Mouse (Mus musculus): ENCODE measurements at regions not wholly inside any gene's neighbourhood (a gene's known extent, or its start where the extent isn't known, plus 50 kb on each side); places are given as distances from the start of the nearest gene placed in this dataset.
A peak's percentile ranks its signal among the peaks of the same experiment; 100 is the strongest.
"Not testable (repeated sequence)": the region's sequence is repeated elsewhere in the genome, so short reads cannot be mapped to it uniquely, and the experiment has no call there.

- no peak for TF ChIP-seq CTCF (IDR thresholded peaks at IDR 0.05; ENCODE audit: low read depth)
- TF ChIP-seq EP300 (IDR thresholded peaks at IDR 0.05; ENCODE audit: low read depth), result no peak
- H3K27ac ChIP-seq (ENCODE audit: low read depth), result no peak overlapping the region
These were observed 96.6 kb upstream of the Selenop start for GRCm38 (mm10) chr15:3171774-3172173.

DNA sequence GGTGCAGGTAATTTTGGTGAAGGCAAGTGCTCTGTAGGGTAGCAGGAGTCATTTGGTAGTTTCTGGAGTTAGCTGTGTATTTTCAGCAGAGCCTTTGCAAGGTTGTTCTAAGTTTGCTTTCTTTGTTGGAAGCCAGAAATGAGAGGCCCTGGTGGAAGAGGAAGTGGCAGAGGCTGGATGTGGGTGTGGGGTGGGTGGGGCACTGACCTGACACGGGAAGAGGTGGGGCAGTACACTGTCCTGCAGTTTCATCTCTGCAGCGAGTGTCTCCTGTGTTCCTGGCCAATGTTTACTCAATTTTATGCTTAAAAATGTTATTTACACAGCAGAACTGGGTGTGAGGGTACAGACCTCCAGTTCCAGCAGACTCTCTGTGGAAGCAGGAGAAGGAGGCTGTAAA is 94.3 kb upstream of the Selenop start:
- no peak overlapping the region for H3K9ac ChIP-seq (replicated peaks; ENCODE audit: low read depth, low read length)
- TF ChIP-seq CTCF (IDR thresholded peaks at IDR 0.05; ENCODE audit: low read depth) (no peak), EP300 (IDR thresholded peaks at IDR 0.05; ENCODE audit: low read depth) (no peak)
- ATAC-seq (ENCODE audit: insufficient read depth, low read depth) (no peak), DNase-seq (ENCODE audit: low spot score) (no peak)
- no peaks in the 10 kb centered on the region for H3K4me1 ChIP-seq (ENCODE audit: control insufficient read depth, insufficient read depth)
- no peaks in the 10 kb centered on the region for H3K9me3 ChIP-seq (replicated peaks; ENCODE audit: control insufficient read depth, low read length)
- H3K27me3 ChIP-seq (ENCODE audit: control insufficient read depth, insufficient read depth, low read length), result no peaks in the 10 kb centered on the region
- H3K4me2 ChIP-seq (ENCODE audit: low read depth, low read length), result no peak overlapping the region
- H3K36me3 ChIP-seq (replicated peaks; ENCODE audit: control insufficient read depth, insufficient read depth, low read length), result no peaks in the 10 kb centered on the region
- no peak overlapping the region for H3K4me3 ChIP-seq (ENCODE audit: low read depth, low read length)
- WGBS, result 53% methylated on average over 2 of the region's 2 CpGs
- no peak overlapping the region for H3K27ac ChIP-seq (ENCODE audit: low read depth)

More at GRCm38 (mm10) chr15:3171774-3172173, 96.6 kb upstream of the Selenop start:
- no peak overlapping the region for H3K4me3 ChIP-seq (ENCODE audit: low read depth, low read length)
- H3K9ac ChIP-seq (replicated peaks; ENCODE audit: low read depth, low read length), result no peak overlapping the region
- no peak overlapping the region for H3K4me2 ChIP-seq (ENCODE audit: low read depth, low read length)
- H3K9me3 ChIP-seq (replicated peaks; ENCODE audit: control insufficient read depth, low read length), result no peaks in the 10 kb centered on the region
- H3K4me1 ChIP-seq (ENCODE audit: control insufficient read depth, insufficient read depth), result no peaks in the 10 kb centered on the region
- H3K36me3 ChIP-seq (replicated peaks; ENCODE audit: control insufficient read depth, insufficient read depth, low read length), result no peaks in the 10 kb centered on the region
- no peak for ATAC-seq (ENCODE audit: insufficient read depth, low read depth)
- DNase-seq (ENCODE audit: low spot score), result no peak
- no peaks in the 10 kb centered on the region for H3K27me3 ChIP-seq (ENCODE audit: control insufficient read depth, insufficient read depth, low read length)

- ATAC-seq (ENCODE audit: insufficient read depth, low read depth), result no peak
These were observed 93.5 kb upstream of the Selenop start for GRCm38 (mm10) chr15:3174848-3175247.

DNA sequence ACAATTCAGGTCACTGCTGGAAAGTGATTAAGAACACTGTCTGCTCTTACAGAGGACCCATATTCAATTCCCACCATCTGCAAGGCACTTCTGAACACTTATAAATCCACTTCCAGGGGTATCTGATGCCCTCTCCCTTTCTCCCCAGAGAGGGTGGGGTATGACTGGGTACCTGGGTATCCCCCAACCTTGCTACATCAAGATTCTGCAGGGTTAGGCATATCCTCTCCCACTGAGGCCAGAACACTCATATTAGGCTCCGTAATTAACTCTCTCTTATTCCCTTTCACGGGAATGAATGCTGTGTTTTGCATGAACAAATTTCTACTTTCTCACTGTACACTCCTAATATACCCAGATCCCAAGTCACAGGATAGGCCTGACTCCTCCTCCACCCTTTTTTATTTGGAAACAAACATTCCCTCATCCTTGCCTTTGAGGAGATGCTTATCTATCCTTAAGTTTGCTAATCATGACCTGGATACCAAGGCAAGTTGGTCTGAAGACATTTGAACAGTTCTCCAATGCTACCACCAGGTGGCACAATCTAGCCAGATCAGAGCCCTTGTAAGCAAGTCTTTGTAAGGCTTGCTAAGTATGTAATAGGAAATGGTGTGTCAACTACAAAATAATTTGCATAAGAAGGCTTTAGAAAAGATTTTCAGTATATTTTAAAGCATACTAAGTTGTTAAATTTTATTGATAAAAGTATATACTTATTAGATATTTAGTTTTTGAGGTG is 66.3 kb upstream of the Selenop start:
- Histone ChIP-seq H3K9ac (replicated peaks; ENCODE audit: low read depth, low read length) (no peak overlapping the region), H3K27me3 (ENCODE audit: control insufficient read depth, insufficient read depth, low read length) (no peaks in the 10 kb centered on the region), H3K36me3 (replicated peaks; ENCODE audit: control insufficient read depth, insufficient read depth, low read length) (no peaks in the 10 kb centered on the region), H3K9me3 (replicated peaks; ENCODE audit: control insufficient read depth, low read length) (no peaks in the 10 kb centered on the region), H3K4me1 (ENCODE audit: control insufficient read depth, insufficient read depth) (no peaks in the 10 kb centered on the region), H3K4me3 (ENCODE audit: low read depth, low read length) (no peak overlapping the region), H3K4me2 (ENCODE audit: low read depth, low read length) (no peak overlapping the region), H3K27ac (ENCODE audit: low read depth) (no peak overlapping the region)
- DNase-seq (ENCODE audit: low spot score) (peak; percentile 75), ATAC-seq (ENCODE audit: insufficient read depth, low read depth) (no peak; the same call in 1 of the 2 replicates)
- TF ChIP-seq CTCF (IDR thresholded peaks at IDR 0.05; ENCODE audit: low read depth), result peak; percentile 86
- TF ChIP-seq EP300 (IDR thresholded peaks at IDR 0.05; ENCODE audit: low read depth), result no peak
- WGBS, result 73% methylated on average over 2 of the region's 2 CpGs

More at GRCm38 (mm10) chr15:3174848-3175247, 93.5 kb upstream of the Selenop start:
- H3K9ac ChIP-seq (replicated peaks; ENCODE audit: low read depth, low read length), result no peak overlapping the region
- H3K36me3 ChIP-seq (replicated peaks; ENCODE audit: control insufficient read depth, insufficient read depth, low read length), result no peaks in the 10 kb centered on the region
- no peak overlapping the region for H3K27ac ChIP-seq (ENCODE audit: low read depth)
- peak; percentile 11 for DNase-seq (ENCODE audit: low spot score)
- no peak overlapping the region for H3K4me2 ChIP-seq (ENCODE audit: low read depth, low read length)
- H3K9me3 ChIP-seq (replicated peaks; ENCODE audit: control insufficient read depth, low read length), result no peaks in the 10 kb centered on the region
- H3K4me1 ChIP-seq (ENCODE audit: control insufficient read depth, insufficient read depth), result no peaks in the 10 kb centered on the region
- no peak overlapping the region for H3K4me3 ChIP-seq (ENCODE audit: low read depth, low read length)
- WGBS, result 32% methylated on average over 2 of the region's 2 CpGs
- TF ChIP-seq CTCF (IDR thresholded peaks at IDR 0.05; ENCODE audit: low read depth), result peak; percentile 35
- TF ChIP-seq EP300 (IDR thresholded peaks at IDR 0.05; ENCODE audit: low read depth), result no peak
- H3K27me3 ChIP-seq (ENCODE audit: control insufficient read depth, insufficient read depth, low read length), result no peaks in the 10 kb centered on the region

GRCm38 (mm10) chr15:3205522-3205921 is 62.8 kb upstream of the Selenop start:
- DNase-seq (ENCODE audit: low spot score), result no peak
- no peaks in the 10 kb centered on the region for H3K36me3 ChIP-seq (replicated peaks; ENCODE audit: control insufficient read depth, insufficient read depth, low read length)
- 64% methylated on average over 6 of the region's 6 CpGs for WGBS

GRCm38 (mm10) chr15:3206076-3206475 is 62.3 kb upstream of the Selenop start:
- not testable (repeated sequence) for H3K27ac ChIP-seq (ENCODE audit: low read depth); ATAC-seq (ENCODE audit: insufficient read depth, low read depth); H3K4me2 ChIP-seq (ENCODE audit: low read depth, low read length); H3K4me3 ChIP-seq (ENCODE audit: low read depth, low read length); H3K9ac ChIP-seq (replicated peaks; ENCODE audit: low read depth, low read length); H3K36me3 ChIP-seq (replicated peaks; ENCODE audit: control insufficient read depth, insufficient read depth, low read length); H3K4me1 ChIP-seq (ENCODE audit: control insufficient read depth, insufficient read depth); DNase-seq (ENCODE audit: low spot score); H3K27me3 ChIP-seq (ENCODE audit: control insufficient read depth, insufficient read depth, low read length); H3K9me3 ChIP-seq (replicated peaks; ENCODE audit: control insufficient read depth, low read length)
- WGBS, result 63% methylated on average over 6 of the region's 6 CpGs

More at GRCm38 (mm10) chr15:3205522-3205921, 62.8 kb upstream of the Selenop start:
- Histone ChIP-seq H3K27ac (ENCODE audit: low read depth) (no peak overlapping the region), H3K9ac (replicated peaks; ENCODE audit: low read depth, low read length) (no peak overlapping the region), H3K4me3 (ENCODE audit: low read depth, low read length) (no peak overlapping the region), H3K9me3 (replicated peaks; ENCODE audit: control insufficient read depth, low read length) (no peaks in the 10 kb centered on the region), H3K4me2 (ENCODE audit: low read depth, low read length) (no peak overlapping the region), H3K4me1 (ENCODE audit: control insufficient read depth, insufficient read depth) (no peaks in the 10 kb centered on the region), H3K27me3 (ENCODE audit: control insufficient read depth, insufficient read depth, low read length) (no peaks in the 10 kb centered on the region)
- ATAC-seq (ENCODE audit: insufficient read depth, low read depth), result no peak
- TF ChIP-seq CTCF (IDR thresholded peaks at IDR 0.05; ENCODE audit: low read depth), result no peak
- TF ChIP-seq EP300 (IDR thresholded peaks at IDR 0.05; ENCODE audit: low read depth), result no peak
